Mouse (Mus musculus) mouse embryonic stem cell (cell line): ENCODE measurements at regions not wholly inside any gene's neighbourhood (a gene's known extent, or its start where the extent isn't known, plus 50 kb on each side); places are given as distances from the start of the nearest gene placed in this dataset.

Experiments
- in situ Hi-C, 2 experiments: fragments of 300-500 bp; cut with MboI; formaldehyde crosslinking; loops; 1 replicate in 1 of 2; 3 replicates in 1 of 2; pipeline ENCODE4 v1.14.3; 2019 to 2020; ENCODE audit warnings: low sequenced_read_pairs in 2 of 2, low pct_unique_long_range_greater_than_20kb in 1 of 2, mixed read lengths in 1 of 2; ENCODE audit not compliant: unreplicated experiment in 1 of 2

GRCm38 (mm10) chr11:19073265-19073664, 54.5 kb upstream of the Meis1 start:
- in situ Hi-C loops: no loop called here

- in situ Hi-C loops: no loop called here
Observed at GRCm38 (mm10) chr11:19073887-19074564, 55.2 kb upstream of the Meis1 start.

- in situ Hi-C loops: no loop called here
Observed at GRCm38 (mm10) chr11:19091101-19091857, 72.5 kb upstream of the Meis1 start.

GRCm38 (mm10) chr11:19092967-19093745, 74.4 kb upstream of the Meis1 start:
- in situ Hi-C loops: no loop called here

GRCm38 (mm10) chr11:19093749-19094148, 75.0 kb upstream of the Meis1 start:
- in situ Hi-C loops: no loop called here

GRCm38 (mm10) chr11:19094183-19094582, 75.4 kb upstream of the Meis1 start:
- in situ Hi-C loops: no loop called here

- in situ Hi-C loops: no loop called here
Observed at GRCm38 (mm10) chr11:19102981-19103568, 84.3 kb upstream of the Meis1 start.

- in situ Hi-C loops: no loop called here
Observed at GRCm38 (mm10) chr11:19107180-19107579, 88.4 kb upstream of the Meis1 start.

GRCm38 (mm10) chr11:19109055-19109454, 90.3 kb upstream of the Meis1 start:
- in situ Hi-C loops: no loop called here

- in situ Hi-C loops: no loop called here
Observed at GRCm38 (mm10) chr11:19111916-19112575, 93.3 kb upstream of the Meis1 start.

- in situ Hi-C loops: no loop called here
Observed at GRCm38 (mm10) chr11:19117121-19117520, 98.3 kb upstream of the Meis1 start.

- in situ Hi-C loops: no loop called here
Observed at GRCm38 (mm10) chr11:19118258-19118657, 99.5 kb upstream of the Meis1 start.

GRCm38 (mm10) chr11:19119927-19120827, 101.4 kb upstream of the Meis1 start:
- in situ Hi-C loops: no loop called here

GRCm38 (mm10) chr11:19120871-19121270, 102.1 kb upstream of the Meis1 start:
- in situ Hi-C loops: no loop called here

- in situ Hi-C loops: no loop called here
Observed at GRCm38 (mm10) chr11:19135375-19136050, 116.7 kb upstream of the Meis1 start.

GRCm38 (mm10) chr11:19138423-19138822, 119.6 kb upstream of the Meis1 start:
- in situ Hi-C loops: no loop called here

GRCm38 (mm10) chr11:19138831-19139230, 120.0 kb upstream of the Meis1 start:
- in situ Hi-C loops: no loop called here
